Mouse (Mus musculus): Measurements from ENCODE around the gene Sema6d.

- TF ChIP-seq CTCF (IDR thresholded peaks at IDR 0.05; ENCODE audit: insufficient read depth, low read depth, low read length) (no peak), POLR2A (IDR thresholded peaks at IDR 0.05; ENCODE audit: insufficient read depth, low read depth, low read length) (no peak)
These were observed 527.7 kb downstream of the Sema6d start for GRCm38 (mm10) chr2:124617440-124617839.

Data from olfactory bulb, adult 2 months (tissue).